Mouse (Mus musculus): ENCODE results near the gene Vamp4. TPM values are rescaled to one million over a fixed set of nuclear protein-coding genes. Genes with fewer than 3 reads are reported as not detected.

The Vamp4 gene
- total RNA-seq (2022): 100 to 1,000 TPM in 2 of 4 experiments, 10 to 100 TPM in 2; 93.7 to 107 (median 101) TPM

- peak; percentile 84 to 85 for DNase-seq (ENCODE audit: low spot score in 2 of 2)
Measured at GRCm38 (mm10) chr1:162570260-162570748, at the start of gene Vamp4. TSS of gene Vamp4 (plus strand) at chr1:162570515.

GRCm38 (mm10) chr1:162529651-162530050 lies 40.7 kb upstream of the Vamp4 start:
- DNase-seq (ENCODE audit: low spot score in 2 of 2): no peak

GRCm38 (mm10) chr1:162530666-162531065 lies 39.6 kb upstream of the Vamp4 start:
- DNase-seq (ENCODE audit: low spot score in 2 of 2): no peak

- no peak for DNase-seq (ENCODE audit: low spot score in 2 of 2)
Measured at GRCm38 (mm10) chr1:162531584-162531983, 38.7 kb upstream of the Vamp4 start.

GRCm38 (mm10) chr1:162532330-162532729 lies 38.0 kb upstream of the Vamp4 start:
- DNase-seq (ENCODE audit: low spot score in 2 of 2): no peak

- DNase-seq (ENCODE audit: low spot score in 2 of 2): no peak
Measured at GRCm38 (mm10) chr1:162533766-162534560, 36.4 kb upstream of the Vamp4 start.

GRCm38 (mm10) chr1:162543231-162543630 lies 27.1 kb upstream of the Vamp4 start:
- DNase-seq (ENCODE audit: low spot score in 2 of 2): no peak

GRCm38 (mm10) chr1:162547607-162548006 lies 22.7 kb upstream of the Vamp4 start:
- DNase-seq (ENCODE audit: low spot score in 2 of 2): no peak

- DNase-seq (ENCODE audit: low spot score in 2 of 2): peak; percentile 85
Measured at GRCm38 (mm10) chr1:162548016-162548916, 22.0 kb upstream of the Vamp4 start, which contains the start of gene Mettl13. TSS of gene Mettl13 (minus strand) at chr1:162548551.

- DNase-seq (ENCODE audit: low spot score in 2 of 2): no peak
Measured at GRCm38 (mm10) chr1:162548917-162549613, 21.2 kb upstream of the Vamp4 start.

- DNase-seq (ENCODE audit: low spot score in 2 of 2): no peak
Measured at GRCm38 (mm10) chr1:162549615-162550283, 20.6 kb upstream of the Vamp4 start.

GRCm38 (mm10) chr1:162552956-162553355 lies 17.4 kb upstream of the Vamp4 start:
- DNase-seq (ENCODE audit: low spot score in 2 of 2): no peak

GRCm38 (mm10) chr1:162554193-162554592 lies 16.1 kb upstream of the Vamp4 start:
- no peak for DNase-seq (ENCODE audit: low spot score in 2 of 2)

GRCm38 (mm10) chr1:162563236-162563635 lies 7.1 kb upstream of the Vamp4 start:
- no peak for DNase-seq (ENCODE audit: low spot score in 2 of 2)

GRCm38 (mm10) chr1:162564992-162565391 lies 5.3 kb upstream of the Vamp4 start:
- no peak for DNase-seq (ENCODE audit: low spot score in 2 of 2)

- DNase-seq (ENCODE audit: low spot score in 2 of 2): no peak
Measured at GRCm38 (mm10) chr1:162567351-162567750, 3.0 kb upstream of the Vamp4 start.

- peak; percentile 39 to 40 for DNase-seq (ENCODE audit: low spot score in 2 of 2)
Measured at GRCm38 (mm10) chr1:162570931-162571601, 751 bp downstream of the Vamp4 start.

GRCm38 (mm10) chr1:162575098-162575497 lies 4.8 kb downstream of the Vamp4 start:
- DNase-seq (ENCODE audit: low spot score in 2 of 2): no peak

GRCm38 (mm10) chr1:162582884-162583283 lies 12.6 kb downstream of the Vamp4 start:
- DNase-seq (ENCODE audit: low spot score in 2 of 2): no peak

- DNase-seq (ENCODE audit: low spot score in 2 of 2): no peak
Measured at GRCm38 (mm10) chr1:162586282-162586681, 16.0 kb downstream of the Vamp4 start.

Measured in layer of hippocampus, adult 8-10 months (tissue).